Mouse (Mus musculus): ENCODE measurements at regions not wholly inside any gene's neighbourhood (a gene's known extent, or its start where the extent isn't known, plus 50 kb on each side); places are given as distances from the start of the nearest gene placed in this dataset.
"Not testable (repeated sequence)": the region's sequence is repeated elsewhere in the genome, so short reads cannot be mapped to it uniquely, and the experiment has no call there.

DNA sequence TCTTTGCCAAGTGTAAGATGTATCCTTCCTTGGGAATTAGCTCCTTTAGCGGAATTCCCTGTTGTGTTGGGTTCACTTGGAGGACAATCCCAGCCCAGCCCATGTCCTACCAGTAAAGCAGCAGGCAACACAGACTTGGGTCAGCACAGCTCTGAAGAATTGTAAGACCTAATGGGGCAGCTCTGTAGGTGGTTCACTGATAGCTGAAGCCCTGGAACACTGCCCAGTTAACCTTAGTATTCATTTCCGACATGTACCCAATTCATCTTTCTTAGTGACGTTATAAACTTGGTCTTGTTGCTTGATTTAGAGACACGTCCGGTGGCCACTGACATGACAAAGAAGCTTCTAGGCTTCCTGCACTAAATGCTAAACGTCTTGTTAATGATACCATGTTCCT is 90.9 kb upstream of the Ccdc122 start:
- H3K27me3 ChIP-seq (ENCODE audit: control insufficient read depth, insufficient read depth, low read length) = no peaks in the 10 kb centered on the region
- H3K9me3 ChIP-seq (ENCODE audit: control insufficient read depth, low read length) = no peaks in the 10 kb centered on the region
- no peak for DNase-seq (ENCODE audit: low spot score)
- 71% methylated on average over 6 of the region's 6 CpGs for WGBS
- no peak overlapping the region for H3K4me2 ChIP-seq (ENCODE audit: low read depth)
- no peaks in the 10 kb centered on the region for H3K36me3 ChIP-seq (ENCODE audit: control insufficient read depth, insufficient read depth, low read length)
- no peak overlapping the region for H3K9ac ChIP-seq (ENCODE audit: low read length)
- ATAC-seq (ENCODE audit: insufficient read depth, low FRiP score, low TSS enrichment) = no peak
- no peak overlapping the region for H3K4me3 ChIP-seq (ENCODE audit: low read depth, low read length)
- H3K4me1 ChIP-seq (ENCODE audit: control insufficient read depth, insufficient read depth, low read length) = no peaks in the 10 kb centered on the region
- H3K27ac ChIP-seq (ENCODE audit: low read depth, low read length) = no peak overlapping the region

DNA sequence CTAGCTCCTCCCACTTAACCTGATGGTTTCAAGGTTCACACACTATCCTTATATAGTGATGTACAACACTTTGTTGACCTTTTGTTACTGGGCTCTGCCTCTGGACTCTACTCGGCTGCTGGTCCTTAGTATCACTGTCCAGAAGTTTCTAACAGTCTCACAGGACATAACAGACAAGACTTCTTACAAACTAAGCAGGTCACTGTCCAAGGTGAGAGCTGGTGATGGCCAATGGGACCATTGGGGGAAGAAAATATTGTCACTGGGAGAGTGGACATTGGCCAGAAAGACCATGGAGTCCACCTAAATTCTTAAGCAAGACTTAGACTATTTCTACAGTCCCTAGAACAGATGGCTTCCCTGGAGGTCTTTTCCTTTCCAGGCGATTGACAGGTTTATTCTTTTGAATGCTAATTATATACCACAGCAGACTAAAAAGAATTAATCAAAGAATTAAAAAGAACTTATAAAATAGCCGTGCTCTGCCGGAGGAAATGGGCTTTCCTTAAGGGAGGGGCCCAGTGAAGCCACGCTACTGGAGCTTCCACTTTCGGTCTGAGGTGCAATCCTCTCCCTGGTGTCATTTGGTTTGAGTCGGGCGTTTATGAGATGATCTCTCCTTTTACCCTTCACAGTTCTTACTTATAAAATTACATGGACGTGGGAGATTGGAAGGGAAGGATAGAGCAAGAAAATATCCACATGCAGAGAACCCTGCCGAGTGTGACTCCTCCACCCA is 94.9 kb upstream of the Ccdc122 start:
- Histone ChIP-seq H3K9me3 (ENCODE audit: control insufficient read depth, low read length) (no peaks in the 10 kb centered on the region), H3K4me3 (ENCODE audit: low read depth, low read length) (no peak overlapping the region), H3K36me3 (ENCODE audit: control insufficient read depth, insufficient read depth, low read length) (no peaks in the 10 kb centered on the region), H3K9ac (ENCODE audit: low read length) (no peak overlapping the region), H3K27ac (ENCODE audit: low read depth, low read length) (no peak overlapping the region), H3K4me2 (ENCODE audit: low read depth) (no peak overlapping the region), H3K4me1 (ENCODE audit: control insufficient read depth, insufficient read depth, low read length) (no peaks in the 10 kb centered on the region), H3K27me3 (ENCODE audit: control insufficient read depth, insufficient read depth, low read length) (no peaks in the 10 kb centered on the region)
- ATAC-seq (ENCODE audit: insufficient read depth, low FRiP score, low TSS enrichment) (no peak), DNase-seq (ENCODE audit: low spot score) (no peak)
- WGBS = 89% methylated on average over 10 of the region's 10 CpGs

DNA sequence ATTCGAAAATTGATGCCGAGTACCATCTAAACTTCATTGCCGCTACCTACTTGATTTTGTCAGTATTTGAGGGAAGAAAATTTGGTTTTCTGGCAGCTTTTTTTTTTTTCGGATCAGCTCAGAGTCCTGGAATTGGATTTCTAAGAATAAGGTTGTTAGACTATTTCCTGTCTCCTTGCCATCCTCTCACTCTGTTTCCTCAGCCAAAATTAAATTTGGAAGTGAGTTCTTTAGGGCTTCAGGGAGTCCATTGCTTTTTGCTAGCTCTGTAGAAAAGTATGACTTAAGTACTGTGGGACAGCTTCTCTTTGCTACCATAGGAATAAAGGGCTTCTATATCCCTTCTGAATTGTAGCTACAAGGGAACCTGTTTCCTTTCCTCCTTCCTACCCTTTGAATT is 96.1 kb upstream of the Ccdc122 start:
- DNase-seq (ENCODE audit: low spot score) = no peak
- ATAC-seq (ENCODE audit: insufficient read depth, low FRiP score, low TSS enrichment) = no peak
- no peaks in the 10 kb centered on the region for H3K4me1 ChIP-seq (ENCODE audit: control insufficient read depth, insufficient read depth, low read length)
- no peak overlapping the region for H3K4me3 ChIP-seq (ENCODE audit: low read depth, low read length)
- H3K9me3 ChIP-seq (ENCODE audit: control insufficient read depth, low read length) = no peaks in the 10 kb centered on the region
- H3K36me3 ChIP-seq (ENCODE audit: control insufficient read depth, insufficient read depth, low read length) = no peaks in the 10 kb centered on the region
- WGBS = 96% methylated on average over 4 of the region's 4 CpGs
- H3K4me2 ChIP-seq (ENCODE audit: low read depth) = no peak overlapping the region
- no peak overlapping the region for H3K9ac ChIP-seq (ENCODE audit: low read length)
- H3K27me3 ChIP-seq (ENCODE audit: control insufficient read depth, insufficient read depth, low read length) = no peaks in the 10 kb centered on the region
- H3K27ac ChIP-seq (ENCODE audit: low read depth, low read length) = no peak overlapping the region

DNA sequence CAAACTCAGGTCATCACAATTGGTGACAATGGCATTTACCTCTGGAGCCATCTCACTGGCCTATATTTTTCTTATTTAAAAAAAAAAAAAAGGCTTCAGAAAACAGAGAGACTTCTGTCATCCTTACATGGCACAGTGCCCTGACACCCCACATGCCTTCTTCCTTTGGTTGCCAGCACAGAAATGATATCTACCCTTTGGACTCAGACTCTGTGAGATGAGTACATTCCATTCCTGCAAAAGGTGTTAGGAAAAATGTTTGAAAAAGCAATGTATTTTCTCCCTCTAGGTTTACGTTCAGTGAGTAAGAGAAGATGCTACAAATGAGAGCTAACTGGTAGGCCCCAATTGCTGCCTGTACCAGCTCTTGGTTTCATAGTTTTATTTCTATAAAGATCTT is 99.9 kb upstream of the Ccdc122 start:
- no peaks in the 10 kb centered on the region for H3K27me3 ChIP-seq (ENCODE audit: control insufficient read depth, insufficient read depth, low read length)
- no peaks in the 10 kb centered on the region for H3K9me3 ChIP-seq (ENCODE audit: control insufficient read depth, low read length)
- DNase-seq (ENCODE audit: low spot score) = no peak
- H3K9ac ChIP-seq (ENCODE audit: low read length) = no peak overlapping the region
- H3K4me2 ChIP-seq (ENCODE audit: low read depth) = no peak overlapping the region
- no peak overlapping the region for H3K4me3 ChIP-seq (ENCODE audit: low read depth, low read length)
- no peak for ATAC-seq (ENCODE audit: insufficient read depth, low FRiP score, low TSS enrichment)
- no peaks in the 10 kb centered on the region for H3K4me1 ChIP-seq (ENCODE audit: control insufficient read depth, insufficient read depth, low read length)
- H3K27ac ChIP-seq (ENCODE audit: low read depth, low read length) = no peak overlapping the region
- WGBS = 95% methylated on average over 1 of the region's 1 CpGs
- H3K36me3 ChIP-seq (ENCODE audit: control insufficient read depth, insufficient read depth, low read length) = no peaks in the 10 kb centered on the region

DNA sequence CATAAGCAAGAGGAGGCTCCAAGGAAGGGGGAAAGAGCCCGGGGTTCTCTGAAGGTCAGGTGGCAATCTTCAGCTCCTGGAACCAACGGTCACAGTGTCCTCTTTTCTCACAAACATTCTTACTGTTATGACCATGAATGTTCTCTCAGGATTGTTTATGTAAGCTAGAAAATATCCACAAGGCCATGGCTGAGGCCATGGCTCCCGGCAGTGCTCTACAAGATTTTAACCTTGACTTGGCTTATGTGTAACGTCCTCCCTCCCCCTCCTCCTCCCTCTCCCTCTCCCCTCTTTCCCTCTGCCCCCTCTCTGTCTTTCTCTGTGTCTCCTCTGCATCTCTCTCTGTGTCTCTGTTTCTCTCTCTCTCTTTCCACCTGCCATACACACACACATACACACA is 100.5 kb upstream of the Ccdc122 start:
- H3K9ac ChIP-seq (ENCODE audit: low read length); H3K9me3 ChIP-seq (ENCODE audit: control insufficient read depth, low read length); H3K36me3 ChIP-seq (ENCODE audit: control insufficient read depth, insufficient read depth, low read length); H3K4me2 ChIP-seq (ENCODE audit: low read depth); H3K27me3 ChIP-seq (ENCODE audit: control insufficient read depth, insufficient read depth, low read length); DNase-seq (ENCODE audit: low spot score); H3K4me1 ChIP-seq (ENCODE audit: control insufficient read depth, insufficient read depth, low read length); H3K4me3 ChIP-seq (ENCODE audit: low read depth, low read length); H3K27ac ChIP-seq (ENCODE audit: low read depth, low read length); ATAC-seq (ENCODE audit: insufficient read depth, low FRiP score, low TSS enrichment): not testable (repeated sequence)
- 73% methylated on average over 4 of the region's 4 CpGs for WGBS

DNA sequence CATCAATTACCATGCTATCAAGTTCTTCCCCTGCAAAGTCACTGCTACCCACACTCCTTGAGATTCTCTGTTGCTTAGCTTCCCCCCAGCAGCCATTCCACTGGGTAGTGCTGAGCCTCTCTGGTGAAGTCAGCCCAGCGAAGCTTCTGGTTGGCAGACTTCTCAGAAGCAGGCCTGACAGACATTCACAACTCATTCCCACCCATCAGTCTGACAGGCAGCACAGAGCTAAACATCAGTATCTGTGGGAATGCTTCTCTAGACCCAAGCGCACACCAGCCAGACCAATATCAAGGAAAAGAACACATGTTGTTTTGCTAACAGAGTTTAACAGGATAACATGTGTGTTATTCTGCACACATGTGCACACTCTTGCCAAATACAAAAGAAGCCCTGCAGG is 101.1 kb upstream of the Ccdc122 start:
- Histone ChIP-seq H3K9ac (ENCODE audit: low read length) (no peak overlapping the region), H3K36me3 (ENCODE audit: control insufficient read depth, insufficient read depth, low read length) (no peaks in the 10 kb centered on the region), H3K27me3 (ENCODE audit: control insufficient read depth, insufficient read depth, low read length) (no peaks in the 10 kb centered on the region), H3K4me2 (ENCODE audit: low read depth) (no peak overlapping the region), H3K9me3 (ENCODE audit: control insufficient read depth, low read length) (no peaks in the 10 kb centered on the region), H3K4me3 (ENCODE audit: low read depth, low read length) (no peak overlapping the region), H3K27ac (ENCODE audit: low read depth, low read length) (no peak overlapping the region), H3K4me1 (ENCODE audit: control insufficient read depth, insufficient read depth, low read length) (no peaks in the 10 kb centered on the region)
- DNase-seq (ENCODE audit: low spot score) (no peak), ATAC-seq (ENCODE audit: insufficient read depth, low FRiP score, low TSS enrichment) (no peak)
- 70% methylated on average over 2 of the region's 2 CpGs for WGBS

DNA sequence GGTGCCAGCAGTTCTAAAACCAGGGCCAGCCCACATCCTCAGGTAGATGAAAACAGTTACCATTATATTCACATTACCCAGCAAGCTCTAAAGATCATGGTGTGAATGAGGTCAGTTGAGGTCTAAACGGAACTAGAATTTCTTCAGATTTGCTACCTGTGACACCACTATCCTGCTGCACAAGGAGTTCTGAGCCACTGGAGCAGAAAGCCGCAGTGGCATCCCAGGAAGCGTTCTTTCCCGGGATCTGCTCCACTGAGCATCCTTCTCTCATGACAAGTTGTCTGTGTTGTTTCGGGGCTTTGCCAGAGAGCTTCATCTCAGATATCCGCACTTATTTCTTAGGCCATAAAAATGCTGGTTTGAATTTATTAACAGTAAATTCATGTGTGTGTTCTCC is 103.7 kb upstream of the Ccdc122 start:
- DNase-seq (ENCODE audit: low spot score) (no peak), ATAC-seq (ENCODE audit: insufficient read depth, low FRiP score, low TSS enrichment) (no peak)
- WGBS = 88% methylated on average over 6 of the region's 6 CpGs
- H3K27me3 ChIP-seq (ENCODE audit: control insufficient read depth, insufficient read depth, low read length) = no peaks in the 10 kb centered on the region
- H3K4me2 ChIP-seq (ENCODE audit: low read depth) = no peak overlapping the region
- no peaks in the 10 kb centered on the region for H3K36me3 ChIP-seq (ENCODE audit: control insufficient read depth, insufficient read depth, low read length)
- no peaks in the 10 kb centered on the region for H3K9me3 ChIP-seq (ENCODE audit: control insufficient read depth, low read length)
- no peak overlapping the region for H3K4me3 ChIP-seq (ENCODE audit: low read depth, low read length)
- H3K4me1 ChIP-seq (ENCODE audit: control insufficient read depth, insufficient read depth, low read length) = no peaks in the 10 kb centered on the region
- no peak overlapping the region for H3K9ac ChIP-seq (ENCODE audit: low read length)
- no peak overlapping the region for H3K27ac ChIP-seq (ENCODE audit: low read depth, low read length)

DNA sequence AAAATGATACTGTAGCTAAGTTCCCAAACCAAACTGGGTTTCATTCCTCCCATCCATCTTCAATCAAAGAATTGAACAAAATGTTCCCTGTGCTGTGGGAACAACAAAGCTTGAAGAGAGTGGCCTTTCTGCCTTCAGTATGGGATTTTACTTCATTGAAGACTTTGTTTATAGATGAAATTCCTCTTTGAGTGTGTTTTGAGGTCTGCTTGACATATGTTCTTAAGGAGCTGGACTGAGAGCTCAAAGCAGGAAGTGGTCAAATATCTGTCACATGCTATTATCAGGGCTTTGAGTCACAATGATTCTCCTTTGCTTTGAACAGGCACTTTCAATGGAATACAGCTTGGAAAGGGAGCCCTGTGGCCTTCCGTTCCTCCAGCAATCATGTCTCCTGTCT is 105.2 kb upstream of the Ccdc122 start:
- Histone ChIP-seq H3K9me3 (ENCODE audit: control insufficient read depth, low read length) (no peaks in the 10 kb centered on the region), H3K4me3 (ENCODE audit: low read depth, low read length) (no peak overlapping the region), H3K36me3 (ENCODE audit: control insufficient read depth, insufficient read depth, low read length) (no peaks in the 10 kb centered on the region), H3K4me1 (ENCODE audit: control insufficient read depth, insufficient read depth, low read length) (no peaks in the 10 kb centered on the region), H3K4me2 (ENCODE audit: low read depth) (no peak overlapping the region), H3K27me3 (ENCODE audit: control insufficient read depth, insufficient read depth, low read length) (no peaks in the 10 kb centered on the region), H3K27ac (ENCODE audit: low read depth, low read length) (no peak overlapping the region), H3K9ac (ENCODE audit: low read length) (no peak overlapping the region)
- ATAC-seq (ENCODE audit: insufficient read depth, low FRiP score, low TSS enrichment) (no peak), DNase-seq (ENCODE audit: low spot score) (no peak)
- 93% methylated on average over 1 of the region's 1 CpGs for WGBS

DNA sequence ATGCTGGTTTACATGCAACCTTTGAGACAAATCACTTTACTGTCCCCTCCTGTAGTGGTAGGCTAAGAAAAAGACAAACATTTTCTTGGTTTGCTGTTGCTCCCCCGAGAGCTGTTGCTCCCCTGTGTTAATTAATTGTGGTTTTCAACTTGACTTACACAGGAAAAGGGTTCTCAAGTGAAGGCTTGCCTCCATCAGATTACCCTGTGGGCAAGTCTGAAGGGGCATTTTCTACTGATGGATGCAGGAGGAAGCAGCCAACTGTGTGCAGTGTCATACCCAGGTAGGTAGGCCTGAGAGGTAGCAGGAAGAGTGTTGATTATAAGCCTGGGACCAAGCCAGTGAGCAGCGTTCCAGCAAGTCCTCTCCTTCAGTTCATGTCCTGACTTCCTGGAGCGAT is 107.0 kb upstream of the Ccdc122 start:
- 88% methylated on average over 3 of the region's 3 CpGs for WGBS

More for the DNA sequence above, 107.0 kb upstream of the Ccdc122 start:
- DNase-seq (ENCODE audit: low spot score) = no peak
- Histone ChIP-seq H3K4me1 (ENCODE audit: control insufficient read depth, insufficient read depth, low read length) (no peaks in the 10 kb centered on the region), H3K4me3 (ENCODE audit: low read depth, low read length) (no peak overlapping the region), H3K9ac (ENCODE audit: low read length) (no peak overlapping the region), H3K27ac (ENCODE audit: low read depth, low read length) (no peak overlapping the region), H3K36me3 (ENCODE audit: control insufficient read depth, insufficient read depth, low read length) (no peaks in the 10 kb centered on the region), H3K4me2 (ENCODE audit: low read depth) (no peak overlapping the region), H3K27me3 (ENCODE audit: control insufficient read depth, insufficient read depth, low read length) (no peaks in the 10 kb centered on the region), H3K9me3 (ENCODE audit: control insufficient read depth, low read length) (no peaks in the 10 kb centered on the region)
- ATAC-seq (ENCODE audit: insufficient read depth, low FRiP score, low TSS enrichment) = no peak
